Mouse (Mus musculus): ENCODE measurements around the gene Irf3. TPM values are rescaled to one million over a fixed set of nuclear protein-coding genes. Genes with fewer than 3 reads are reported as not detected.

Gene Irf3
- polyA plus RNA-seq, 1 experiment from 2014 or later: 43.2 TPM

- WGBS (ENCODE audit: insufficient replicate concordance): 92% methylated on average over 6 of the region's 6 CpGs
- no peaks in the 10 kb centered on the region for H3K9me3 ChIP-seq (replicated peaks; ENCODE audit: control insufficient read depth, low read length)
- no peak overlapping the region for H3K27ac ChIP-seq (ENCODE audit: low read length)
- no peak overlapping the region for H3K4me2 ChIP-seq (ENCODE audit: low read depth, low read length)
- H3K4me3 ChIP-seq (ENCODE audit: low read depth, low read length): no peak overlapping the region
- ATAC-seq (ENCODE audit: low read depth): no peak
- H3K36me3 ChIP-seq (ENCODE audit: control insufficient read depth, insufficient read depth): peaks cover 37% of the 10 kb centered on the region
- H3K9ac ChIP-seq (ENCODE audit: low read depth, low read length): no peak overlapping the region
- peaks cover 31% of the 10 kb centered on the region for H3K4me1 ChIP-seq (ENCODE audit: control insufficient read depth, low read depth, low read length)
- no peaks in the 10 kb centered on the region for H3K27me3 ChIP-seq (ENCODE audit: control insufficient read depth, insufficient read depth, low read depth, low read length)
Measured at GRCm38 (mm10) chr7:45012011-45012410, 14.6 kb downstream of the Irf3 start.

GRCm38 (mm10) chr7:45012824-45013223, 15.4 kb downstream of the Irf3 start:
- Histone ChIP-seq H3K36me3 (ENCODE audit: control insufficient read depth, insufficient read depth) (peaks cover 28% of the 10 kb centered on the region), H3K4me1 (ENCODE audit: control insufficient read depth, low read depth, low read length) (peaks cover 35% of the 10 kb centered on the region), H3K27me3 (ENCODE audit: control insufficient read depth, insufficient read depth, low read depth, low read length) (no peaks in the 10 kb centered on the region), H3K27ac (ENCODE audit: low read length) (no peak overlapping the region), H3K4me3 (ENCODE audit: low read depth, low read length) (no peak overlapping the region), H3K4me2 (ENCODE audit: low read depth, low read length) (no peak overlapping the region), H3K9ac (ENCODE audit: low read depth, low read length) (0 out of 2 replicates have a peak overlapping the region, but pooled peaks have one; percentile 18), H3K9me3 (replicated peaks; ENCODE audit: control insufficient read depth, low read length) (no peaks in the 10 kb centered on the region)
- no peak for ATAC-seq (ENCODE audit: low read depth)
- 68% methylated on average over 4 of the region's 4 CpGs for WGBS (ENCODE audit: insufficient replicate concordance)

- no peak for ATAC-seq (ENCODE audit: low read depth)
- H3K27ac ChIP-seq (ENCODE audit: low read length): peak overlapping the region; percentile 14; the same call in 1 of the 2 replicates
- no peaks in the 10 kb centered on the region for H3K9me3 ChIP-seq (replicated peaks; ENCODE audit: control insufficient read depth, low read length)
- peaks cover 42% of the 10 kb centered on the region for H3K4me1 ChIP-seq (ENCODE audit: control insufficient read depth, low read depth, low read length)
- no peak overlapping the region for H3K4me2 ChIP-seq (ENCODE audit: low read depth, low read length)
- 0 out of 2 replicates have a peak overlapping the region, but pooled peaks have one; percentile 18 for H3K9ac ChIP-seq (ENCODE audit: low read depth, low read length)
- WGBS (ENCODE audit: insufficient replicate concordance): 89% methylated on average over 16 of the region's 16 CpGs
- H3K36me3 ChIP-seq (ENCODE audit: control insufficient read depth, insufficient read depth): peaks cover 21% of the 10 kb centered on the region
- H3K27me3 ChIP-seq (ENCODE audit: control insufficient read depth, insufficient read depth, low read depth, low read length): no peaks in the 10 kb centered on the region; the same call in 1 of the 2 replicates
- H3K4me3 ChIP-seq (ENCODE audit: low read depth, low read length): no peak overlapping the region
Measured at GRCm38 (mm10) chr7:45013366-45014095, 16.1 kb downstream of the Irf3 start.

- WGBS (ENCODE audit: insufficient replicate concordance): 91% methylated on average over 3 of the region's 3 CpGs
- H3K9me3 ChIP-seq (replicated peaks; ENCODE audit: control insufficient read depth, low read length): no peaks in the 10 kb centered on the region
- peaks cover 45% of the 10 kb centered on the region for H3K4me1 ChIP-seq (ENCODE audit: control insufficient read depth, low read depth, low read length)
- H3K36me3 ChIP-seq (ENCODE audit: control insufficient read depth, insufficient read depth): peaks cover 18% of the 10 kb centered on the region
- peak overlapping the region; percentile 1; the same call in 1 of the 2 replicates for H3K9ac ChIP-seq (ENCODE audit: low read depth, low read length)
- no peak for ATAC-seq (ENCODE audit: low read depth)
- H3K4me2 ChIP-seq (ENCODE audit: low read depth, low read length): no peak overlapping the region
- H3K27me3 ChIP-seq (ENCODE audit: control insufficient read depth, insufficient read depth, low read depth, low read length): peaks cover 2% of the 10 kb centered on the region; the same call in 1 of the 2 replicates
- no peak overlapping the region for H3K4me3 ChIP-seq (ENCODE audit: low read depth, low read length)
- H3K27ac ChIP-seq (ENCODE audit: low read length): no peak overlapping the region
Measured at GRCm38 (mm10) chr7:45014096-45014451, 16.6 kb downstream of the Irf3 start.

DNA sequence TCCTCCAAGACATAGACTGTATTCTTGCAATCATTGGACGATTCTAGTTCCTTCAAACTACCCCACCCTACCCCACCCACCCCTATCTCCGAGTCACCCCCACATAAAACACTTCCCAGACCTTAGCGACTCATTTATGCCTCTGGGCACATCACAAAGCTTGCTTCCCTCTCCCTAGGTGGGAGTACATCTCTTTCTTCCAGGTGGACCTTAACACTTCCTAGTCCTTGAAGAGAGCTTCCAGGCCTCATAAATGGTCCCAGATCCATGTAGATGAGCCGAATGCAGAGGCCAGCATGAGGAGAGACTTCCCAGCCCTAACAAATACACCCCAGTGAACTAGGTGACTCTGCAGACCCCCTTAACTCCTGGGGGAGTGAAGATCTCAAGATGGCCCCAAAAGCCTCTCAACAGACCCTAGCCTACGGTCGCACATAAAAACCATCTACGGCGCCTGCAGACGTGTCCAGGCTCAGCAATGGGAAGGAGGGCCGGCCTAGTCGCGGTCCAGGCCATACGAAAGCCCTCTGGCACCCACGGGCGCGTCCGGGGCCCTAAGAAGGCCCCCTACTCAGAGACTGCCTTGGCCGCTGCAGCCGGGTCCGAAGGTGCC, 18.0 kb downstream of the Irf3 start:
- peak overlapping the region; percentile 99 for H3K27ac ChIP-seq (ENCODE audit: low read length)
- under 1% methylated on average over 20 of the region's 20 CpGs for WGBS (ENCODE audit: insufficient replicate concordance)
- no peak for ATAC-seq (ENCODE audit: low read depth)

GRCm38 (mm10) chr7:45015957-45016612, 18.6 kb downstream of the Irf3 start, which contains the start of gene Scaf1:
TSS of gene Scaf1 (minus strand) at chr7:45016363.
- peaks cover 46% of the 10 kb centered on the region for H3K4me1 ChIP-seq (ENCODE audit: control insufficient read depth, low read depth, low read length)
- H3K4me2 ChIP-seq (ENCODE audit: low read depth, low read length): peak within 1 kb of the TSS; percentile 100
- H3K27me3 ChIP-seq (ENCODE audit: control insufficient read depth, insufficient read depth, low read depth, low read length): peaks cover 3% of the 10 kb centered on the region; the same call in 1 of the 2 replicates
- WGBS (ENCODE audit: insufficient replicate concordance): under 1% methylated on average over 69 of the region's 69 CpGs
- peaks cover 12% of the 10 kb centered on the region for H3K36me3 ChIP-seq (ENCODE audit: control insufficient read depth, insufficient read depth)
- H3K4me3 ChIP-seq (ENCODE audit: low read depth, low read length): peak within 1 kb of the TSS; percentile 98
- H3K9ac ChIP-seq (ENCODE audit: low read depth, low read length): peak within 1 kb of the TSS; percentile 99
- peak; percentile 81 for ATAC-seq (ENCODE audit: low read depth)
- H3K27ac ChIP-seq (ENCODE audit: low read length): peak within 1 kb of the TSS; percentile 99
- H3K9me3 ChIP-seq (replicated peaks; ENCODE audit: control insufficient read depth, low read length): no peaks in the 10 kb centered on the region

More for the DNA sequence above, 18.0 kb downstream of the Irf3 start:
- Histone ChIP-seq H3K9me3 (replicated peaks; ENCODE audit: control insufficient read depth, low read length) (no peaks in the 10 kb centered on the region), H3K4me3 (ENCODE audit: low read depth, low read length) (peak overlapping the region; percentile 98), H3K9ac (ENCODE audit: low read depth, low read length) (peak overlapping the region; percentile 99), H3K36me3 (ENCODE audit: control insufficient read depth, insufficient read depth) (peaks cover 12% of the 10 kb centered on the region), H3K27me3 (ENCODE audit: control insufficient read depth, insufficient read depth, low read depth, low read length) (peaks cover 3% of the 10 kb centered on the region; the same call in 1 of the 2 replicates), H3K4me2 (ENCODE audit: low read depth, low read length) (peak overlapping the region; percentile 89), H3K4me1 (ENCODE audit: control insufficient read depth, low read depth, low read length) (peaks cover 46% of the 10 kb centered on the region)

DNA sequence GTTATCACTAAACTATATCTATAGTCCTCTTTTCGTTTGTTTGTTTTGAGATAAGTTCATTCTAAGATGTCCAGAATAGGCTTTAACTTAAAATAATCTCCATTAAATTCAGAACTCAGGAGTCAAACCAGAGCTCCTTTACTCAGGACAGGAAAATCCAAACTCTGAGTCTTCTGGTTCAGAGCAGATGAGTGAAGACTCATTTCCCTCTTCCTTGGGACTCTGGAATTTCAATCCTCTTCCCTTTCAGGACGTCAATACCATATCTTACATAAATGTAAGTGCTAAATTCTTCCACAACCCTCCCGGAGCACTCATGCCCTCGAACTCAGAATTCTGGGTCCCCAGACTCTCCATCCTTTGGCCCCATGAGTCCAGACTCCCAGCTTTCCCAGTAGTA, 19.3 kb downstream of the Irf3 start:
- peak overlapping the region; percentile 100 for H3K4me2 ChIP-seq (ENCODE audit: low read depth, low read length)

DNA sequence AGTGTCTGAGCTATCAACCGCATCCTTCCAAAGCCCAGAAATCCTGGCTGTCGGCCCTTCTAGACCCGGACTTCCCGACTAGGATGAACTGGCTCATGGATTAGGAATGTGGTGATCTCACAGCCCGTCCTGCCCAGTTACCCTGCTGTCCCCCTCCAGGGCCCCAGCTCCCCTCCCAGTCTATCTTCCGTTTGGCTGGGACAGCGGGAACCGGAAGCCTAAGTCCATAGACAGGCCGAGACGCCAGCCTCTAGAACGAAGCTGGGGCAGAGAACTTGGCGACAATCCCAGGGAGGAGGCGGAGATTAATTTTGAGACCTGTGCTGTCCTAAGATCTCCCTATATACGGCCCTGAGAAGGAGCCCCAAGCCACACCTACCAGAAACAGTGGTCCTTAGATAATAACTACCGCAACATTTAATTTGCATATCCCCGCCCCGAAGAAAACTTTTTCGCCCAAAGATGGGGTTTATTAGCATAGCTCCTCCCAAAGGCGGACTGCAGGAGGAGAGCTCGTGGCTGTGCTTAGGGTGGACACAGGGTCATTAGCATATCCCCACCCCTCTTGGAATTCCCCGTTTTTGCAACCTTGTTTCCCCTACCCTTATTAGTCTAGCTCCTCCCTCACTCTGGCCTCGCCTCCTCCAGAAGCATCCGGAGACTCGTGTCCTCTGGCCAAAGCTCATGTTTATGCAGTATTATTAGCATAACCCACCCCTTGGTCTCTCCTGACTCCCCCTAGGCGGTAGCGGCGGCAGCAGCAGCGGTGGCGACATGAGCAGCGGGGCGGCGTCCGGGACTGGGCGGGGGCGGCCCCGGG, 20.0 kb downstream of the Irf3 start, which contains the start of gene Rras:
Gene Rras (plus strand): TSS at position 720 of the 820 bp plus-strand sequence.
- WGBS (ENCODE audit: insufficient replicate concordance): under 1% methylated on average over 32 of the region's 36 CpGs
- ATAC-seq (ENCODE audit: low read depth): peak; percentile 83

More for the DNA sequence above, 19.3 kb downstream of the Irf3 start:
- peak overlapping the region; percentile 98 for H3K4me3 ChIP-seq (ENCODE audit: low read depth, low read length)
- 2% methylated on average over 4 of the region's 4 CpGs for WGBS (ENCODE audit: insufficient replicate concordance)
- peak overlapping the region; percentile 99 for H3K9ac ChIP-seq (ENCODE audit: low read depth, low read length)
- peaks cover 3% of the 10 kb centered on the region; the same call in 1 of the 2 replicates for H3K27me3 ChIP-seq (ENCODE audit: control insufficient read depth, insufficient read depth, low read depth, low read length)
- peaks cover 46% of the 10 kb centered on the region for H3K4me1 ChIP-seq (ENCODE audit: control insufficient read depth, low read depth, low read length)
- no peaks in the 10 kb centered on the region for H3K9me3 ChIP-seq (replicated peaks; ENCODE audit: control insufficient read depth, low read length)
- no peak for ATAC-seq (ENCODE audit: low read depth)
- H3K36me3 ChIP-seq (ENCODE audit: control insufficient read depth, insufficient read depth): peaks cover 7% of the 10 kb centered on the region
- peak overlapping the region; percentile 99 for H3K27ac ChIP-seq (ENCODE audit: low read length)

More for the DNA sequence above, 20.0 kb downstream of the Irf3 start, which contains the start of gene Rras:
- peaks cover 3% of the 10 kb centered on the region for H3K36me3 ChIP-seq (ENCODE audit: control insufficient read depth, insufficient read depth)
- H3K9me3 ChIP-seq (replicated peaks; ENCODE audit: control insufficient read depth, low read length): no peaks in the 10 kb centered on the region
- H3K4me3 ChIP-seq (ENCODE audit: low read depth, low read length): peak within 1 kb of the TSS; percentile 98
- H3K27ac ChIP-seq (ENCODE audit: low read length): peak within 1 kb of the TSS; percentile 99
- peaks cover 3% of the 10 kb centered on the region; the same call in 1 of the 2 replicates for H3K27me3 ChIP-seq (ENCODE audit: control insufficient read depth, insufficient read depth, low read depth, low read length)
- peaks cover 46% of the 10 kb centered on the region for H3K4me1 ChIP-seq (ENCODE audit: control insufficient read depth, low read depth, low read length)
- H3K9ac ChIP-seq (ENCODE audit: low read depth, low read length): peak within 1 kb of the TSS; percentile 99
- H3K4me2 ChIP-seq (ENCODE audit: low read depth, low read length): peak within 1 kb of the TSS; percentile 100
